Mouse (Mus musculus): ENCODE measurements around the gene Ppp2r2d.
A peak's percentile ranks its signal among the peaks of the same experiment; 100 is the strongest.

Gene Ppp2r2d

DNA sequence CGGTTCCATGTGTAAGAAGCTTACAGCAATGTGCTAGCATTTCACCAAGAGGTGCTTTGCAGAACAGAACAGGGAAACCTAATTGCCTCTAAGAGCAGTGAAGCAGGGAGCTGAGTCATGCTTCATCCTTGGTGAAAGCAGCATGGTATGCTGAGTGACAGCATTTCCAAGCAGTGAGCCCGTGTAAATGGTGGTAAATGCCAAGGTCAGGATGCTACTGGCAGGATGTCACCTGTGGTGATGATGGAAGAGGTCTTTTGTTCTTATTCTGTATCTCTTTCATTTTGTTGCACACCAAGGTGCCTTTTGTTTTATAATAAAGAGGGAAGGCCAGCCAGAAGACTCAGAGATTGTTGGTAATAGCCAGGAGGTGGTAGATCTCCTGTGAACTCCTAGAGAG, 10.8 kb downstream of the Ppp2r2d start:
- no peak for DNase-seq (ENCODE audit: low read depth, low spot score)

DNA sequence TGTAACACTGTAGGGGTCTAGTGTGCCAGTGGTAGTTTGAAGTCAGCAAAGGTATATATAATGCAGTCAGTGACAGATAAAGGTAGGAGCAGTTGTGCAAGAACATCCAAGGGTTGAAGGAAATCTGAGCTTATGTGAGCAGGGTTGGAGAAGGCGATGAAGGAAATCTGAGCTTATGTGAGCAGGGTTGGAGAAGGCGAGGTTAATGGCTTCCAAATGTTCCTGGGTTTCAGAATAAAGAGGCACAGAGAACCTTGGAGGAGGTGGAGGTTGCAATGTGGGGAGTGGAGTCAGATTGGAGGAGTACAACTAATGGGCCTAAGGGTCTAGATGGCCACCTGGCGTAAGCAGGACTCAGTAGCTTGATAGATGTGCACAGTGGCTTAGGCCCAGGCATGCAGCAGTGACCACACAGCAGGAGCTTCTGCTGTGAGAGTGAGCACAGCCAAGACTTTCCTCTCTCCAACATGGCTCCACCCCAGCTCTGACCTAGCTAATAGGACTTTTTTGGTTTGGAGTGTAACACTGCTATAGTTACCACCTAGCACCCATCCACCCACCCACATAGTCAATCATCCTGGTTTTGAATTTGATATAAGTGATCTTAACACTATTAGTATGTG, 18.2 kb downstream of the Ppp2r2d start:
- no peak for DNase-seq (ENCODE audit: low read depth, low spot score)

DNA sequence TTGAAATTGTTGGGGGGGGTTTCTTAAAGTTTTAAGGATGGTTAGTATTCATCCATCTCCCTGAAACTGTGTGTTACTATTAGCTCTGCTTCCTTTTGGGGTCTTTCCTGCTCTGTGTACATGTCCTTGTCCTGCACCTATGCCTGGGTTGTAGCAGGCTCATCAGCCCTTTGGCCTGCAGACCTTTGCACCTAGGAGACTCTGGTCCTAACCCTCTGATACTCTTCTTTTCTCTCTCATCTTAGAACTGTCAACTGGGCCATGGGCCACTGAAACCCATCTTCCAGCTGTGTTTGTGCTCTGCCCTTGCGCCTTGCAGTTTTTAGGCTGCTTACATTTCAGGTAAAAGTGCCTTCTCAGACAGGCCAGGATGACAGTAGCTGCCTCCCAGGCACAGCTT, 18.9 kb downstream of the Ppp2r2d start:
- DNase-seq (ENCODE audit: low read depth, low spot score) = no peak

DNA sequence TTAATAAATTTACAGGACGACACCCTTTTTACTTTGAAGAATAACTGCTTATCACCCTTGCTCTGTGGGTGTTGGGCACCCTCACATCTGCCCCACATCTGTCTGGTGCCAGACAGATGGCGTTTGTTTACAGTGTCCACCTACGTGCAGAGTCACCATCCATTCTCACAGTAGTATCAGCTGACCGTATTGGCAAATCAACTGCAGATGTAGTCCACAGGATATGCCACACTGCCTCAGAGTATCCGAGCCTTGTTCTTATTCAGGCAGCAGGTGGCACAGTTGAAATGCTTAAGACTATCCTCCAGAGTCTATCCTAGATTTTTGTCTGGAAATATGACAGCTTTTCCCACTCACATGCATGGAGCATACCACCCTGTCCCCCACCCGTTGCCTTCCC, 21.4 kb downstream of the Ppp2r2d start:
- DNase-seq (ENCODE audit: low read depth, low spot score) = no peak

DNA sequence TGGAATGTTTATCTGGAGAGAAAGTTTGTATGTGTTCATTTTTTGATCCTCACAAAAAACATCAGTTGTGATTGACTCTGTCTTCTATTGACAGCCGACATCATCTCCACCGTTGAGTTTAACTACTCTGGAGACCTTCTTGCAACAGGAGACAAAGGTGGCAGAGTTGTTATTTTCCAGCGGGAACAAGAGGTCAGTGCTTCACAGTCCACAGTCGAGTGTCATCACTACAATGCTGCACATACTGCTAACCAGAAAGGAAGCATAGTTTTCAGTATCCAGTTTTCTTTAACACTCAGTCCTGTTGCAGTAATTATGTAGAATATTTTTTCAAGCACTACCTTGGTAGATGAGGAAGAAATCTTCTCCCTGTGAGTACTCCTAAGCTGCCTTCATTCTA, 22.4 kb downstream of the Ppp2r2d start:
- no peak for DNase-seq (ENCODE audit: low read depth, low spot score)

DNA sequence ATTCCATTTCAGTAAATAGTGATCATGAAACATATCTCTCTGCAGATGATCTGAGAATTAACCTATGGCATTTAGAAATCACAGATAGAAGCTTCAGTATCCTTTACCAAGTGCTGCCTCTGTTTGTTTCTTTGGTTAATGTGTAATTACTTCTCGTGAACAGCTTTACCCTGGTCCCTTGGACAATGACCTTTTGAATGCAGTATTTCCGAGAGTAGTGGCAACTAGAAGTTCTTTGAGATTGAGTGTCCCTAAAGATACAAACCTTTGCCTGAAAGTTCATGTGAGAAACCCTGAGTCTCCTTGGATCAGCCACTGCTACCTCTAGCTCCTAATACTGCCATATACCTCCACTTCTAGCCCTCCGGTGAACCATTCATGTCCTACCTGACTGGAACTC, 27.1 kb downstream of the Ppp2r2d start:
- no peak for DNase-seq (ENCODE audit: low read depth, low spot score)

DNA sequence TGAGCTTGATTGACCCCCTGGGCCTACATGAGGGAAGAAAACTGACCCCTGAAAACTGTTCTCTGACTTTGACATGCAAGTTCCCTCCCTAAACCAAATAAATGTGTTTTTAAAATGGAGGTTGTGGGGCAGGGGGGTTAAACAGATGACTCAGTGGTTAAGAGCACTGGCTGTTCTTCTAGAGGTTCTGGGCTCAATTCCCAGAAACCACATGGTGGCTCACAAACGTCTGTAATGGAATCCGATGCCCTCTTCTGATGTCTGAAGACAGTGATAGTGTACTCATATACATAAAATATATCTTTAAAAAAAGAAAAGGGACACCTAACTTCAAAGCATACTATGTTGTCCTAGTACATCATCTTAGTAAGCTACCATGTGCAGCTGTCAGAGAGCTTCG, 29.2 kb downstream of the Ppp2r2d start:
- no peak for DNase-seq (ENCODE audit: low read depth, low spot score)

DNA sequence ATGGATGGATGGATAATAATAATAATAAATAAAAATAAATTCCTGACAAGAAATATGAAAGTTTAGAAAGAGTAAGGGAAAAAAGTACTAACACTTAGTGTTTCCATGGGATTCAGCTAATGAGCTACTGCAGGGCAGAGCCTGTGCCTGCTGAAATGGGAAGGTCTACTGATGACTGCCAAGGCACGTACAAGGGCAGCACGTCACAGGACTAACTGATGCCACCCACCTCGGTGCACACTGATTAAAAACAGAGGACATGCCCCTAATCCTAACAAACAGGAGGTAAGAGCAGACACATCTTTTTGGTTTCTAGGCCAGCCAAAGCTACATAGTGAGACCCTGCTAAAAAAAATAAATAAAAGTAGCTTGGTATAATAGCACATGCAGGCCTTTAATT, 37.8 kb downstream of the Ppp2r2d start:
- DNase-seq (ENCODE audit: low read depth, low spot score) = no peak

DNA sequence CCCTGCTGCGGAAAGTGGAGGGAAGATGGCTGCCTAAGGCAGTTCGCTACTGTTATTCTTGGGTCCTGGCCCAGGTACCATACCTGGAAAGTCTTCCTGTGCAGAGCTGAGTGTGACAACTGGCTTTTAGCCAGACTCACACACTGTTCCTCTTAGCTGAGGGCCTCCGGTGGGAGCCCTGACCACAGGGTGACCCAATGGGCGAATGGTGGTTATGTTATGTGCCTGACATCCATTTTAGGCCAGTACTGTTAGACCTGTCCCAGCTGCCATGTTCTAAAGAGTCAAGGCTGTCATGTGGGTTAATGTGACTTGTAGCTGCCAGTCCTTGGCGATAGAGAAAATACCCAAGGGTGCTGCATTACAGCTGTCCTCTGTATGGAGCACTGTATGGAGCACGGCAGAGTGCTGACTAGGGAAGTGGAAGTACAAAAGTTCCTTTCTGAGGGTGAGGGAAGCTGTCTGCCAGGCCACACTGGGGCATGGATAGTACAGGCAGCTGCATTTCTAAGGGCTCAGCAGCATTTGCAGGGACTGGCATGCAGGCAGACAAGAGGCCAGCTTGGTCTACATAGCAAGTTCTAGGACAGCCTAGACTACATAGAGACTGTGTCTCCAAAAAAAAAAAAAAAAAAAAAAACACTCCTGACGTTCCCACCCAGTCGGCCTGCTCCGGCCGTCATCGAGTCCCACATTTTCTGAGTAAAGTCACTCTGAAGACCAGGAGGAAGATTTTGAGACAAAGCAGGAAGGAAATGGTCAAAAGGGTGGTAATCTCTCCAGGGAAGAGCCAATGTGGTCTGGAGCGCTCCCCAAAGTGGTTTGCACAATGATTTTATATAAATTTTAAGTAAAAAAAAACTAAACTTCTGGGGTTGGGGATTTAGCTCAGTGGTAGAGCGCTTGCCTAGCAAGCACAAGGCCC, 39.7 kb downstream of the Ppp2r2d start:
- no peak for DNase-seq (ENCODE audit: low read depth, low spot score)

DNA sequence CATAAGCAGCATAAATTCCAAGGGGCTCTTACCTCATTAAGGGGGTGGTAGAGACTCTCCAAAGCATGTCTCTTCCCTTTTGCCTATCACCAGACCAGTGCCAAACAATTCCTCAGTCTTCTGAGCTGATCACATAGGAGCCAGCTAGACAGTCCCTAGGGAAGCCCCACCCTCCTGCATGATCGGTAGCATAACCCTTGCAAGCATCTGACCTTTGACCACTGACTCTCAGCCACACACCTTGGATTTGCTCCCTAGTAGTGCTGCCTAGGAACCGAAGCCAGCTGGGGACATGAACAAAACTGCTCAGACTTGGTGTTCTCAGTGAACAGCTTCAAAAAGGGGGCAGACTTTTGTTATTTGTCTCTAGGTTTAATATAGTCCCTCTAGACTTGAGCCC, 52.2 kb downstream of the Ppp2r2d start:
- DNase-seq (ENCODE audit: low read depth, low spot score) = no peak

DNA sequence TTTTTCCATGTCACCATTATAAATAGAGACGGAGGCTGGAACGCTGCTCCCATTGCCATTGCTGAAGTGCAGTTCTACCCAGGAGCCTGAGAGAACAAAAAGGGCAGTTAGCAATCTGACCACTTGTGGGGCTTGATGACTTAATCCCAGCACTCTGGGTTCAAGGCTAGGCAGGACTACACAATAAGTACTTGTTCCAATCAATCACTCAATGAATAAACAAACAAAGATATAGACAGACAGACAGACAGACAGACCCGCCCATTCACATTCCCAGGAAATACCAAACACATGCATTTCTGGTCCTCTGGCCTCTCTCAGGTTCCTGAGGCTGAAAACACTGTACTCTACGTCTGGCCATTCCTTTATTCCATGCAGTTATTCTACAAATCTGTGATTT, 52.9 kb downstream of the Ppp2r2d start:
- DNase-seq (ENCODE audit: low read depth, low spot score) = no peak

DNA sequence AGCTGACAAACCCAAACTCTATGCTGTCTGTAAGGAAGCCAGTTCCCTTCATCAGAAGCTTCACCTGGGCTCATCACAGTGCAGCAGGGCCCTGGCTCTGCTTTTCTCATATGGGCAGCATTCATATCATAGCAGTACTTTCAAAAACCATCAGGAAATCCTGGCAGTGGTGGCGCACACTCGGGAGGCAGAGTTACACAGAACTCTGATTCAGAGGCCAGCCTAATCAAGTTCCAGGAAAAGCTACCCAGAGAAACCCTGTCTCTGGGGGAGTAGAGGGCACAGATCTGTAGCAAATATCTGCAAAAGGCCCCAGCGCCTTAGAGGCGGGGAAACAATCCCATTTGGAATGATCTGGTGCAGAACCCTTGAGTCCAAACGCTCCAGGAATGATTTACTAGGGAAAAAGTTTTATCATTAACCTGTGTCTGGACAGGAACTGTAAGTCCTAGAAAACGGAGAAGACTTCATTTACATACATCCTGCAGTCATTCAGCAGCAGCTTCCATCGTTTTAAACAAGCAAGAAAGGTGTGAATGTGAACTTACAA, 58.1 kb downstream of the Ppp2r2d start:
- no peak for DNase-seq (ENCODE audit: low read depth, low spot score)

DNA sequence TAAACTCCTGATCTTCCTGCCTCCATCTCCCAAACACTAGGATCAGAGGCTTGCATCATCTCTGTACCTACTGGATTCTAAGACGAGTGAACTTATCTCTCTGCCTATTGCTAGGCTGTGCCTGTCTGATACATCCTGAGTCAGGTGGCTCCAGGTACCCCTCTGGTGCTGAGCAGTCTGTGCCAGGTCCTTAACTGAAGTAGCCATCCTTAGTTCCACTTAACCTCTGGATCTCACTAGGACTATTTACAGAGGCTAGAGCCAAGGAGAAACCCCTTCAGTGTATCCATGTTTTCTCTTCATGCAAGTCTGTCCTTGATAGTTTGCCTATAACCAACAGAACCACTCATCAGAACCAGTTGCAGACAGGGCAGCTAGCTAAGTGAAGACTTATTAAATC, 60.6 kb downstream of the Ppp2r2d start:
- DNase-seq (ENCODE audit: low read depth, low spot score) = no peak

DNA sequence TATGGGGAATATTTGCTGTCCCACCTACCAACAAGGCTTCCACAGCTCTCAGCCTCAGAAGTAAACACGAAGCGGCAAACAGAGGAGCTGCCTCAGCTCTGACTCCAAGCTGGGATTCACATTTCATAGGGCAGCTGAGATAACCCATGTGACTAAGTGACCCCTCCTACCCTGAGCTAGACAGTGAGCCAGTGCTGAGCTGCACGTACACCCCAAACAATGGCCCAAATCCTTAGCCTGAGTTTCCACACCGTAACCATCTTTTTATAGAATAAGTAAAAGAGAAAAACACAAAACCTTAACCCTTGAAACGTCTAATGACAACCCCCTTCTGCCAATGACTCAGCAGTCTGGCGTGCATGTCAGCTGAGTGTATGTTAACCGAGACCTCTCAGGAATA, 61.2 kb downstream of the Ppp2r2d start:
- no peak for DNase-seq (ENCODE audit: low read depth, low spot score)

DNA sequence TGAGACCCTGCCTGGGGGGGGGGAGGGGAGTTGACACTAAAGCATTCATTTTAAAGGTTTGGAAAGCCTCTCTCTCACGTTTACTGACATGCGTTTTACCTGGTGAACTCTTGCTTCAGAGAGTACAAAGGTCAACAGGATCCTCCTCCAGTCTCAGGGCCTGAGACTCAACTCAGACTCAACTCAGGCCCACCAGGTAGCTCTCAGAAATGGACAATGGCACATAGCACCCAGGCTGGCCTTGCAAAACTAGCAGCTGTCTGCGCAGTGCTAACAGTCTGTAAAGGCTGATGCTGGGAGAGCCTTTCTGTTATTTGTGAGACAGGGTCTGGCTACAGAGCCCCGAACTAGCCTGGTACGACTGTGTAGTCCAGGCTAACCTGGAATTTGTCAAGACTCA, 62.1 kb downstream of the Ppp2r2d start:
- DNase-seq (ENCODE audit: low read depth, low spot score) = no peak

DNA sequence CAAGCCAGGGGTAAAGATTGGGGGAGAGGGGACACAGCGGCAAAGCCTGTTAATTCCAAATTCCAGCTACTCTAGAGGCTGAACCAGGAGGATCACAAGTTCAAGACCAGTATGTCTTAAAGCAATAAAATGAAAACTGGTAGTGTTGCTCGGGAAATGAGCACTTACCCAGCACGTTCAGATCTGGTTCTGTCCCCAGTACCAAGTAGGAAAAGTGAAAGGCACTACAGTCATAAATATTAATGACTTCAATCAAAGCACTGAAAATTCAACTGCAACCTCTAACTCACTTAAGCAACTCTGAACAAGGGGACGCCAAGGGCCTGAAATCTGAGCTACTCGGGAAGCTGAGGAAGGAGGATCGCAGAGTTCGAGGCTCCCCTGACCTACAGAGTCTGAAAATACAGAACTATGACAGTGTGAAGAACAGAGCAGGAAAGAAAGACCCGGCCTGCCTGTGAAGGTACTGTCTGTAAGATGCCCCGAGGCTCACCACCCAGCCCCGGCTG, 62.9 kb downstream of the Ppp2r2d start:
- no peak for DNase-seq (ENCODE audit: low read depth, low spot score)

DNA sequence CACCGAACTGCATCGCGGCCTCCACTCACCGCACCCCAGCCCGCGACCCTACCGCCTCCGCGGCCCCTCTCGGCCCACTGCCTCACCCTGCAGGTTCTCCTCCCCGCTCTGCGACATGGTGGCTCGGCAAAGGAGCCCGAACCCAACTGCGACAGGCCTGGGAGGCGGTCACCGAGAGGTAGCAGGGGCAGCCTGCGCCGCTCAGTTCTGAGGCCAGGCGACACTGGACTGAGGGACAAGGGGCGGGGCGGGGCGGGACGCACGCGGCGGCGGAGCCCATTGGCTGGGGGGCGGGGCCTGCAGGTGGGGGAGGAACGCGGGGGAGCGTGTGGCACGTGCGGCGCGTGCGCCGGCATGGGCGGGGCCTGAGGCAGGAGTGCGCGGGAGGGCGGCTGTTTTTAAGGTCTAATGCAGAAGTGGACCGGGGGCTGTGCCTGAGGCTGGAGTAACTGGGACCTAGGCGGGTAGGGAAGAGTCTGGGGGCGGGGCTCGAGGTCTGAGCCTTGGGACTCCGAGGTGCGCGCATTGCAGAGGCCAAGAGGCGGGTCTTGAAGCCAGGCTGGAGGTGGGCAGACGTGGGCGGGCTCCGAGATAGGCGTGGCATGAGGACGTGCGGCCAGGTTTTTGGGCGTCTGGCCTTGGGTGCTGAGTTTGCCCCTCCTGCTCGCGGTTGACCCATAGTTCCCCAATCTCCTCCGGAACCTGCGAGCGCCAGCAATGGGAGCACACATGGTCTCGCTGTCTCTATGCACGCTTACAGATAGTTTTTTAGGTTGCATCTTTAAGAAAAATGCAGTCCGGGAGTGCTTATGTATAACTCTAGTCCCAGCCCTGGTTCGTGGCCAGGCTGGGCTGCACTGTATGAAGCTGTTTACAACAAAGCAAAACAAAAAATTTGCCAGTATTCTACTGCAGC, 63.7 kb downstream of the Ppp2r2d start, which contains the start of gene Bnip3:
Bnip3 (minus strand) TSS at position 243 of the 916 bp plus-strand sequence.
- DNase-seq (ENCODE audit: low read depth, low spot score) = peak; percentile 92

DNA sequence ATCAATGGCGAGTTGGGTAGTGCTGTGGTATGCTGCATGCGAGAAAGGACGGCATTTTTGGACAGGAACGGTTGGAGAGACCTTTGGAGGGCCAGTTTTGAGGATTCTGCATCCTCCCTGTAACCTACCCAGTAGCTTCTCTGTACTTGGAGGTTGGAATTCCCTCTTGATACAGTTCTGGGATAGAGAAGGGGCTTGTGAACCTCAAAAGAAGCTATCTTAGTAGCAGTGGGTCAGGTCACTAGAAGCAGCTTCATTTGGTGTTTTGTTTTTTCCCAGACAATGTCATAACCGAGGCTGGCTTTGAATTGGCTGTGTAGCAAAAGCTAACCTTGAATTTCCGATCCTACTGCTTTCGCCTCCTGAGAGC, 64.3 kb downstream of the Ppp2r2d start:
- DNase-seq (ENCODE audit: low read depth, low spot score) = no peak

DNA sequence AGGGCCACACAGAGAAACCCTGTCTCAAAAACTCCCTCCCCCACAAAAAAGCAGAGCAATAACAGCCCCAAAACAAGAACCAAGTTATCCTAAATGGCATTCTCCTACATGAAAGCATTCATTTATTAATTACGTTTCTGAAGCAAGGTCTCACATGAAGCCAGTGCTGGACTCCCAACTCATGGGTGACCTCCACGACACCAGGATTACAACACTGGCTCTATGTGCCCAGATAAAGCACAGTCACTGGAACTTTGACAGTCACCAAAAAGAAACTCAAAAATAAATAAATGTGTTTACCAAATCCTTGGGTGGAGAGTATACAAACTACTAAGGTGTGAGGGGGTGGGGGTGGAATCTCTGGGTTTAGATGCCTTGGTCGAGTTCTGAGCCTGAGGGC, 67.7 kb downstream of the Ppp2r2d start:
- DNase-seq (ENCODE audit: low read depth, low spot score) = no peak

DNA sequence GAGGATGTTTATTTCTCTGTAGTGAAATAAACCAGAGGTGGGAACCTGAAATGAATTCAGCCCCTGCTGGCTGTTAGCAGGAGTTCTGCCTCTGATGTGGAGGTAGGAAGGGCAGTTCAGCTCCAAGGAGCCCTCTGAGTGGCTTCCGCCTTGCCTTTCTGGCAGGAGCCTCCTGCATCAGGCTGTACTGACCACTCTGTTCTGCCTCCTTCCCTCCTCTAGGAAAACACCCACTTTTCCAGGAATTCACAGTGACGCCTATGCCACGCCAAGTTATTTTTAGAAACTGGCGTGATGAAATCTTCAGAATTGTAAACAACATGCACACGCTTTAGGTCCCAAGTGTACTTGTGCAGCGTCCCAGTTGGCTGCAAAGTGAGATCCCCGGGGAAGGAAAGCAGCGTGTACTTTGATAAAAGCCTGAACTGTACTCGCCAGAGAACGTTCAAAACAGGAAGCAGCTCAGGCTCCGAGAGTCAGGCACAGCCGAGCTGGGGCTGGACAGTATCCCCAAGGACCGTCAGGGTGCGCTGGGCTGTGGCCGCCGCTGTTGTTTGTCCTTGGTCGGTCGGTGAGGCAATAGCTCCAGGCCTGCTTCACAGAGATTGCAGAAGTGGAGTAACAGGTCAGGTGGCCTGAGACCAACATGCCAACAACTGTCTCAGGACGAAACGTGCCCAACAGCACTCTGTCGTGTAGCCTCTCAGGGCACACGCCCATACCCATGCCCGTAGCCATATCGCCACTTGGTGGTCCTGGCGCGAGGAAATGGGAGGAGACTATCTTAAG, 73.5 kb downstream of the Ppp2r2d start:
- no peak for DNase-seq (ENCODE audit: low read depth, low spot score)

DNA sequence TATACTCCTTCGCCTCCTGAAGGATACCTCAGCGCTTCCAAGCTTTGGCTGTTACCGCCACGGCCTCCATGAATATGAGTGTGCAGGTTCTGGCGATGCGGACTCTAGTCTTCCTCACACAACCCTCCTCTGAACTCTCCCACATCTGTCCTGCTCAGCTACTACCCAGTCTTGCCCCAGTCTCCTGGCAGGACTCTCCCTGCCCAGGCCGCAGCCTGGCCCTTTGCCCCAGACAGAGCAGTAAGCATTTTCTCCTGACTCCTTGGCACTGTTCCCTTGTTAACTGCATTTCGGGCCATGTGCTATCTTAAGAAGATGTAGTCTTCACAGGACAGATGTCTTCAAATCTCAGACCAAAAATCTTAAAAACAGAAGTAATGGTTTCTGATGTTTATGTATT, 75.7 kb downstream of the Ppp2r2d start:
- DNase-seq (ENCODE audit: low read depth, low spot score) = no peak

Data from WW6 (cell line).